16 mouse cellular contexts compared by ENCODE assay signal in the genomic region with DNA sequence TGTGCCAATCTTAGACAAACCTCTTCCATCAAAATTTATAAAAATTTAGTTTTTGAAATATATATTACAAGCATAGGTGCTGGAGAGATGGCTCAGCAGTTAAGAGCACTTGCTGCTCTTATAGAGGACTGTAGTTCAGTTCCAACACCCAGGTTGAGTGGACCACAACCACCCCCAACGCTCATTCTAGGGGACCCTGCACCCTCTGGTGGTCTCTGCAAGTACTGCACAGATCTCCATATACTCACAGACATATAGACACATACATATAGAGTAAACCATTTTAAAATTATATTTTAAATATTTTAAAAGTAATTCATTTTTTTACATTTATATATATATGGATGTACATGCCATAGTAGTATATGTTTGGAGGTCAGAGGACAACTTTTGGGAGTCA. TPM values are rescaled to one million over a fixed set of nuclear protein-coding genes. Genes with fewer than 3 reads are reported as not detected.
DNase-seq lines count a peak whose midpoint lies in the region; ATAC-seq and TF ChIP-seq lines count a peak whose summit lies in the region.
"Had no signal": no experiment of that assay in that cellular context is flagged by ENCODE, and none has a peak within 500 bp of the region (broad histone marks: within the 10 kb centered on the region; RNA-seq: fewer than 3 reads in every experiment).

No protein-coding gene starts in this region.

- no peak overlapping the region for H3K27ac ChIP-seq in heart, postnatal 0 days (ENCODE audit: low read depth)
- H3K27ac ChIP-seq: heart, embryonic 15.5 days; hindbrain, embryonic 13.5 days; limb, embryonic 15.5 days; stomach, embryonic 15.5 days had no signal

- H3K36me3 ChIP-seq in heart, postnatal 0 days (replicated peaks; ENCODE audit: control insufficient read depth, insufficient read depth, low read length): peaks cover 25% of the 10 kb centered on the region
- H3K36me3 ChIP-seq: hindbrain, embryonic 13.5 days; limb, embryonic 15.5 days; stomach, embryonic 15.5 days had no signal

- H3K27me3 ChIP-seq in heart, postnatal 0 days (ENCODE audit: control insufficient read depth, insufficient read depth, low read length): no peaks in the 10 kb centered on the region
- H3K27me3 ChIP-seq: heart, embryonic 15.5 days; hindbrain, embryonic 13.5 days; limb, embryonic 15.5 days; stomach, embryonic 15.5 days had no signal

- peak; percentile 26 for TF ChIP-seq CTCF in heart, postnatal 0 days (IDR thresholded peaks at IDR 0.05; ENCODE audit: low read depth)
- TF ChIP-seq CTCF in lung, adult 2 months (IDR thresholded peaks at IDR 0.05; ENCODE audit: insufficient read depth, low read length): peak; percentile 38

- DNase-seq in heart, postnatal 0 days (ENCODE audit: low spot score): no peak
- DNase-seq in heart, adult 9 months (ENCODE audit: low spot score in 2 of 2): no peak
- DNase-seq in lung, adult 2 months: no peak
- DNase-seq in lung, postnatal 14 days: no peak
- peak; percentile 12 for DNase-seq in CD4-positive helper T cell, adult 2 months (ENCODE audit: low read depth, low spot score)
- peak; percentile 50 for DNase-seq in ZHBTc4 (ENCODE audit: low read depth, low spot score)
- no peak for DNase-seq in natural killer cell, adult 2 months (ENCODE audit: low spot score in 2 of 2)
- no peak for DNase-seq in adrenal gland, adult 8-10 months
- DNase-seq: cerebellum, adult 2 months; gastrocnemius, postnatal 14 days had no signal

- no peak overlapping the region for H3K4me2 ChIP-seq in heart, postnatal 0 days (ENCODE audit: low read depth, low read length)
- H3K4me2 ChIP-seq: heart, embryonic 15.5 days; hindbrain, embryonic 13.5 days; limb, embryonic 15.5 days; stomach, embryonic 15.5 days had no signal

- no peak for TF ChIP-seq POLR2A in lung, adult 2 months (IDR thresholded peaks at IDR 0.05; ENCODE audit: borderline replicate concordance, extremely low read depth, low read depth, low read length)

- no peaks in the 10 kb centered on the region for H3K9me3 ChIP-seq in heart, postnatal 0 days (replicated peaks; ENCODE audit: control insufficient read depth, low read length)
- H3K9me3 ChIP-seq: heart, embryonic 15.5 days; hindbrain, embryonic 13.5 days; limb, embryonic 15.5 days; stomach, embryonic 15.5 days had no signal

- no peak overlapping the region for H3K4me3 ChIP-seq in heart, postnatal 0 days (ENCODE audit: low read depth, low read length)
- no peak overlapping the region for H3K4me3 ChIP-seq in lung, adult 2 months (replicated peaks; ENCODE audit: extremely low read depth, low read depth, low read length)
- H3K4me3 ChIP-seq: heart, embryonic 15.5 days; hindbrain, embryonic 13.5 days; limb, embryonic 15.5 days; myocyte; stomach, embryonic 15.5 days had no signal

- H3K9ac ChIP-seq in heart, postnatal 0 days (replicated peaks; ENCODE audit: low read depth, low read length): no peak overlapping the region
- H3K9ac ChIP-seq: heart, embryonic 15.5 days; hindbrain, embryonic 13.5 days; limb, embryonic 15.5 days; stomach, embryonic 15.5 days had no signal

- WGBS in heart, postnatal 0 days: 59% methylated on average over 1 of the region's 1 CpGs
- WGBS in lung, adult 2 months: 61% methylated on average over 1 of the region's 1 CpGs

- H3K4me1 ChIP-seq in heart, postnatal 0 days (ENCODE audit: control insufficient read depth, insufficient read depth): no peaks in the 10 kb centered on the region
- H3K4me1 ChIP-seq in lung, adult 2 months (ENCODE audit: control insufficient read depth, insufficient read depth, low read length): 0 out of 2 replicates have a peak, but pooled peaks cover 2% of the 10 kb centered on the region

- ATAC-seq in heart, postnatal 0 days (ENCODE audit: insufficient read depth, low read depth): no peak
- ATAC-seq: forebrain, embryonic 16.5 days had no signal

- TF ChIP-seq EP300 in heart, postnatal 0 days (IDR thresholded peaks at IDR 0.05; ENCODE audit: low read depth): no peak

RNA-seq across cellular contexts. Expression of a gene that starts 41.9 kb away (rescaled TPM):
- 42.9 and 71.1 TPM in 2 replicates for total RNA-seq in heart, postnatal 0 days (2014; rRNA removed; ENCODE audit: low replicate concordance)
- polyA plus RNA-seq in heart, postnatal 0 days (2015; fragmentation: Nextera tagmentation; extraction: Ambion mirVana): 21.3 and 23.4 TPM in 2 replicates
- polyA plus RNA-seq in lung, adult 2 months (2012; rRNA removed): 179 and 323 TPM in 2 replicates
- 10 to 100 TPM; 12.0 to 18.3 (median 16.9) TPM for total RNA-seq in adrenal gland, adult 8-10 months (2022)

RNA-seq across cellular contexts. Expression of a gene that starts 58.9 kb away (rescaled TPM):
- 1,057 and 1,230 TPM in 2 replicates for total RNA-seq in heart, postnatal 0 days (2014; rRNA removed; ENCODE audit: low replicate concordance)
- 324 and 335 TPM in 2 replicates for polyA plus RNA-seq in heart, postnatal 0 days (2015; fragmentation: Nextera tagmentation; extraction: Ambion mirVana)
- 405 and 533 TPM in 2 replicates for polyA plus RNA-seq in lung, adult 2 months (2012; rRNA removed)
- total RNA-seq in adrenal gland, adult 8-10 months (2022): 100 to 1,000 TPM; 758 to 849 (median 847) TPM

Comparison
In these comparisons a context has a peak if more than half of its experiments do, and no peak if none do; other contexts are left out.
1. DNase-seq: peak in CD4-positive helper T cell, adult 2 months (single experiment) and ZHBTc4 (single experiment); none in heart, postnatal 0 days (single experiment), heart, adult 9 months (0 of 2), lung, adult 2 months (single experiment), lung, postnatal 14 days (single experiment), natural killer cell, adult 2 months (0 of 2) and adrenal gland, adult 8-10 months (single experiment).